Mouse (Mus musculus) hindbrain, embryonic 14.5 days (tissue): Measurements from ENCODE around the gene Tcf7l1. TPM values are rescaled to one million over a fixed set of nuclear protein-coding genes. Genes with fewer than 3 reads are reported as not detected.

Source experiments
- ATAC-seq: fragments of 200-750 bp; cut with Nextera tagmentation; 2 replicates; pipeline ENCODE4 v1.8.0; 2017; ENCODE audit warnings: moderate number of reproducible peaks, mild to moderate bottlenecking, moderate TSS enrichment, moderate library complexity; ENCODE audit not compliant: low FRiP score
- DNase-seq: peaks from one replicate; pipeline ENCODE4 v3.0.0-alpha.2; 2015; ENCODE audit warnings: low spot score
- H3K27ac ChIP-seq: fragments of 300-500 bp; sonication (generic); 2 replicates; pipeline ENCODE4 v1.5.1; 2014; ENCODE audit warnings: mild to moderate bottlenecking, moderate library complexity
- H3K27me3 ChIP-seq: fragments of 300-500 bp; sonication (generic); 2 replicates; pipeline ENCODE4 v1.6.1; 2014; ENCODE audit warnings: mild to moderate bottlenecking, low read length, mixed read lengths; ENCODE audit not compliant: control insufficient read depth, insufficient read depth
- H3K36me3 ChIP-seq: fragments of 300-500 bp; sonication (generic); replicated peaks from 2 replicates; pipeline ENCODE4 v1.6.1; 2014; ENCODE audit not compliant: control insufficient read depth, insufficient read depth
- H3K4me1 ChIP-seq: fragments of 300-500 bp; sonication (generic); replicated peaks from 2 replicates; pipeline ENCODE4 v1.6.1; 2014; ENCODE audit warnings: antibody characterized with exemption, low read length, mixed read lengths; ENCODE audit not compliant: control insufficient read depth, insufficient read depth
- H3K4me2 ChIP-seq: fragments of 300-500 bp; sonication (generic); replicated peaks from 2 replicates; pipeline ENCODE4 v1.6.1; 2014; ENCODE audit warnings: mild to moderate bottlenecking, moderate library complexity
- H3K4me3 ChIP-seq: fragments of 300-500 bp; sonication (generic); replicated peaks from 2 replicates; pipeline ENCODE4 v1.5.1; 2014; ENCODE audit warnings: mild to moderate bottlenecking, low read length
- H3K9ac ChIP-seq: fragments of 300-500 bp; sonication (generic); 2 replicates; pipeline ENCODE4 v1.6.1; 2014
- H3K9me3 ChIP-seq: fragments of 300-500 bp; sonication (generic); 2 replicates; pipeline ENCODE4 v1.6.1; 2016; ENCODE audit warnings: low read length; ENCODE audit not compliant: control insufficient read depth
- WGBS: fragments of 180-500 bp; shearing (Covaris S2); extraction: QIAGEN DNeasy Blood & Tissue Kit; methylation state at CpG from one replicate; pipeline ENCODE4 v1.1.7; 2014; 5-methylcytosine and 5-hydroxymethylcytosine counted together
- polyA plus RNA-seq: library from polyadenylated mRNA; unstranded; fragments of >200 nt; fragmentation: Nextera tagmentation; extraction: Ambion mirVana; gene quantifications from 2 replicates; pipeline ENCODE4 v1.2.1, GENCODE M21; 2014

Gene Tcf7l1
- polyA plus RNA-seq, 1 experiment from 2014 or later = 7.3 TPM

DNA sequence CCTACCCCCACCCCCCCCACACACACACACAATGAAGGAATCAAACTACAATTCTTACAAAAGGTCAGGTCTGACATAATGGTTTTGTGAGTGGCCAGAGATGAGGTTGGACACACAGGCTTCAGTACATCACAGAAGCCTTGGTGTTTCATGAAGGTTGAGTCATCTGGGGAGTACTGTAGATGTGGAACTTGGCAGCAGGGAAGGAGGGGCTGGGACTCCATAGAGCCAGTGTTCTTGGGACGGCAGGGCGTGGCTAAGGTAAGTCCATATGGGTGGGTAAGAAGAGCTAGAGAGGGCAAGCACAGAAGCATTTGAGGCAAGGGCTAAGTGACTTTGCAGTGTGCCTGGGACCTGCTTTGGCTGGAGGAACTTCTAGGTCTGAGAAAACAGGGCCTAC is 185.0 kb downstream of the Tcf7l1 start:
- no peaks in the 10 kb centered on the region for H3K9me3 ChIP-seq
- DNase-seq = no peak
- peaks cover 34% of the 10 kb centered on the region for H3K36me3 ChIP-seq
- H3K27ac ChIP-seq = no peak overlapping the region
- H3K9ac ChIP-seq = no peak overlapping the region
- H3K27me3 ChIP-seq = no peaks in the 10 kb centered on the region
- 85% methylated on average over 2 of the region's 2 CpGs for WGBS
- ATAC-seq = no peak
- peaks cover 1% of the 10 kb centered on the region; the same call in 1 of the 2 replicates for H3K4me1 ChIP-seq
- no peak overlapping the region for H3K4me2 ChIP-seq
- no peak overlapping the region for H3K4me3 ChIP-seq

DNA sequence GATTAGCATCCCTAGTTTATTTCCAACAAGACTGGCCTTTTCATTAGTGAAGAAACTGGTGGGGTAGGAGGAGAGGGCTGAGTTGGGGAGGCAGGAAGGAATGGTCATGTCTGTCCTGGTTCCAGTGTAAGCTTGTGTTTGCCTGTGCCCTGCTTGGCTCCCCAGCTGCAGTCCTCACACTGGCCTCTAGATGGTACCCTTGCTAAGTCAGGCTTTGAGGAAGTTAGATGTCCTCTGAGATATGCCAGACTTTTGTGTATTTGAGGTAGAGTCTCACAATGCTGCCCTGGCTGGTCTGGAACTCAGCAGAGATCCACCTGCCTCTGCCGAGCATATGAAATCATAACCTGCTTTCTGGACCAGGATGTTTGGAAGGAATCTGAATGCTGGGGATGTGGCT is 187.3 kb downstream of the Tcf7l1 start:
- no peak overlapping the region for H3K4me2 ChIP-seq
- peaks cover 15% of the 10 kb centered on the region; the same call in 1 of the 2 replicates for H3K4me1 ChIP-seq
- ATAC-seq (no peak), DNase-seq (peak; percentile 74)
- no peak overlapping the region for H3K27ac ChIP-seq
- 65% methylated on average over 1 of the region's 1 CpGs for WGBS
- H3K36me3 ChIP-seq = peaks cover 14% of the 10 kb centered on the region
- H3K27me3 ChIP-seq = no peaks in the 10 kb centered on the region
- no peak overlapping the region for H3K4me3 ChIP-seq
- no peaks in the 10 kb centered on the region for H3K9me3 ChIP-seq
- H3K9ac ChIP-seq = no peak overlapping the region

DNA sequence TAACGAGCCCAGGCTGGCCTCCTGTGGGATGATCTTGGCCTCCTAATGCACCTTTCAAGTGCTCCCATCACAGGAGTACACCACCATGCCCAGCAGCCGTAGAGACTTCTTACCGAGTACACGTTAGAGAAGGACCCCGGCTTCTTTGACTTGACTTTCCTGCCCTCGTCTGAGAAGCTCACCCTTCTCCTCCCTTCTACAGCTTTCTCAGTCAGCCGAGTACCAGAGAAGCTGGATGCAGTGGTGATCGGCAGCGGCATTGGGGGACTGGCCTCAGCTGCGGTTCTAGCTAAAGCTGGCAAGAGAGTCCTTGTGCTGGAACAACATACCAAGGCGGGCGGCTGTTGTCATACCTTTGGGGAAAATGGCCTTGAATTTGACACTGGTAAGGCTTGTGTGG is 188.3 kb downstream of the Tcf7l1 start:
- 87% methylated on average over 12 of the region's 12 CpGs for WGBS
- Histone ChIP-seq H3K9ac (no peak overlapping the region), H3K27ac (no peak overlapping the region), H3K9me3 (no peaks in the 10 kb centered on the region), H3K4me1 (peaks cover 15% of the 10 kb centered on the region; the same call in 1 of the 2 replicates), H3K4me2 (no peak overlapping the region), H3K27me3 (no peaks in the 10 kb centered on the region), H3K4me3 (no peak overlapping the region), H3K36me3 (peaks cover 4% of the 10 kb centered on the region; the same call in 1 of the 2 replicates)
- ATAC-seq (no peak), DNase-seq (no peak)

DNA sequence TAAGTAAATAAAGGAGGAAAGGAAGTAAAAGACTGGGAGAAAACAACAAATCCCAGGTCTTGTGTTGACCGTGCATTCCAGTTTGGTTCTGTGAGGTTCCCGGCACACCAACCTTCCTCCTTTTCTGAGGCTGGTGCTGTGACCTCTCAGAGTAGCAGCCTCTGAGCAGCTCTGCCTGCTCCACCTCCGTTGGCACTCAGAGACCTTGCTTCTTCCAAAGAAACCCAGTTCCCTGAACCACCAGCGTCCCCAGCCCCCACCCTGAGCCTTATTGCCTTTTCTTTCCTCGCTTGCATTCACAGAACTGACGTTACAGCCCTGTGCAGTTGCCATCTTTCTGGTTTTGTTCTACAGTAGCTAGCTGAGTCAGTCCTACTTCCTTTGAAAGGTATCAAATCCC is 188.8 kb downstream of the Tcf7l1 start:
- Histone ChIP-seq H3K27ac (no peak overlapping the region), H3K4me1 (peaks cover 15% of the 10 kb centered on the region; the same call in 1 of the 2 replicates), H3K4me2 (no peak overlapping the region), H3K9ac (no peak overlapping the region), H3K36me3 (no peaks in the 10 kb centered on the region; the same call in 1 of the 2 replicates), H3K4me3 (no peak overlapping the region), H3K27me3 (no peaks in the 10 kb centered on the region), H3K9me3 (no peaks in the 10 kb centered on the region)
- DNase-seq (no peak), ATAC-seq (no peak)
- 81% methylated on average over 6 of the region's 6 CpGs for WGBS

DNA sequence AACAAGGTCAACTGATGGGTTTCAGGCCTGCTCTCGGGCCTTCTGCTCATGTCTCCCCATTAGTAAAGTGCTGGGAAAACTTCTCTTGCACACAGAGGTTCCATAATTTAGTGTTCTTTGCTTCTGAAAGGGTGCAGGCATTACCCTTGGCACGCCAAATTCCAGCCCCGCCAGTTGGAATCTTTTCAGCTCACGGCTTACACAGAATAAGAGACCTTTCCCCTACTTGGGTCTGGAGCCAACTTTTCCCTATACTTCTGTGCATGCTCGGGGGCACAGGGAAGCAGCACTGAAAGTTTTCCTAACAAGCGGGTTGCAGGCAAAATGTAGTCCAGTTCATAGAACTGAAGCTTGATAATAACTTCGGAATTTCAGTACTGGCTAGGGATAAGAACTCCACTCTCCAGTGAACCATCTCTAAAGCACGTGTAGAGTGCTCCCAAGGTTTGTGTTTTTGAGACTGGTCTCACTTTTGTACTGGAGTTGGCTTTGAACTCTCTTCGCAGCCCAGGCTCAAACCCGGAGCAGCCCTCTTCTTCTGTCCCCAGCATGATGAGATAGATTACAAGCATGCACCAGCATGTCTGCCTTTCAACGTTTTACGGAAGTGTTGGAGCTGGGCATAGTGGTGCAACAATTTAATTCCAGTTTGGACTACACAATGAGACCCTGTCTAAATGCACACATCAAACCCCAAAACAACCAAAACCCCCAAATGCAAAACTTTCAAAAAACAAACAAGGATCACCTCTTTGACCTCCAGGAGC is 190.1 kb downstream of the Tcf7l1 start:
- no peaks in the 10 kb centered on the region for H3K27me3 ChIP-seq
- peak overlapping the region; percentile 59 for H3K4me3 ChIP-seq
- peaks cover 15% of the 10 kb centered on the region; the same call in 1 of the 2 replicates for H3K4me1 ChIP-seq
- H3K4me2 ChIP-seq = peak overlapping the region; percentile 81
- no peaks in the 10 kb centered on the region for H3K36me3 ChIP-seq
- H3K9me3 ChIP-seq = no peaks in the 10 kb centered on the region
- H3K27ac ChIP-seq = peak overlapping the region; percentile 67; the same call in 1 of the 2 replicates
- DNase-seq (peak; percentile 36), ATAC-seq (peak; percentile 6; the same call in 1 of the 2 replicates)
- peak overlapping the region; percentile 70 for H3K9ac ChIP-seq
- 49% methylated on average over 12 of the region's 12 CpGs for WGBS

DNA sequence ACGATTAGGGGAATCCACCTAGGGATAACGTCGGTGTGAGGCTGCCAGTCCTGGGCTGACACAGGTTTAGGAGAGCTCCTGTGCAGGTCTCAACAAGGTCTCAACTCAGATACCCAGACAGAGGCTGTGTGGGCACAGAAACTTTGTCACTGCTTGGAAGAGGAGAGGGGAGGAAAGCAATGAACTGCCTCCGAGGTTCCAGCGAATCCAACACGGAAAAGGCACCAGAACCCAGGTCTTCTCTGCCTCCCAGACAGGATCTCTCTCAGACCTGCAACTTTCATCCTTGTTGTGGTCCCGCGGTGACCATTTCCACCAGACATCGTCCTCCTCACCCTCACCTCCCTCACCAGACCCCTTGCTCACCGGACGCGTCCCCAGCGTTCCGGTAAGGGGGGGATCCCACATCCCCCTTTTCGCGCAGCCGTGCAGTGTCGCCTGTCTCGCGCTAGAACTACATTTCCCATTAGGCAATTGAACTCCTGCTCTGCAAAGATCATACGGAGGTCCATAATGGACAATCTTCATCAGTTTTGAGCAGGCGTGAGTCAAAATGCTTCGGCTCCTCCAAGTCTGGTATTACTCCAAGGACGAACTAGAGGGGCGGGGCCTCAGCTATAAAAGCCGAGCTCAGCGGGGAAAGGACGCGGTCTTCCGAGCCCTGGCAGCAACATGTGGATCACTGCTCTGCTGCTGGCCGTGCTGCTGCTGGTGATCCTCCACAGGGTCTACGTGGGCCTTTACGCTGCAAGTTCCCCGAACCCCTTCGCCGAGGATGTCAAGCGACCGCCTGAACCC is 190.9 kb downstream of the Tcf7l1 start, which contains the start of the genes Elmod3 and Retsat:
Elmod3 (minus strand) TSS at position 458 of the 798 bp plus-strand sequence.
Retsat (plus strand) TSS at position 520 of the 798 bp plus-strand sequence.
- peak; percentile 93 for ATAC-seq
- H3K9me3 ChIP-seq = no peaks in the 10 kb centered on the region
- H3K4me1 ChIP-seq = peaks cover 15% of the 10 kb centered on the region; the same call in 1 of the 2 replicates
- under 1% methylated on average over 38 of the region's 38 CpGs for WGBS
- H3K36me3 ChIP-seq = no peaks in the 10 kb centered on the region
- no peaks in the 10 kb centered on the region for H3K27me3 ChIP-seq
- H3K9ac ChIP-seq = peak within 1 kb of the TSS; percentile 70
- peak within 1 kb of the TSS; percentile 81 for H3K4me2 ChIP-seq
- H3K4me3 ChIP-seq = peak within 1 kb of the TSS; percentile 59
- peak within 1 kb of the TSS; percentile 67 for H3K27ac ChIP-seq
- DNase-seq = peak; percentile 94

DNA sequence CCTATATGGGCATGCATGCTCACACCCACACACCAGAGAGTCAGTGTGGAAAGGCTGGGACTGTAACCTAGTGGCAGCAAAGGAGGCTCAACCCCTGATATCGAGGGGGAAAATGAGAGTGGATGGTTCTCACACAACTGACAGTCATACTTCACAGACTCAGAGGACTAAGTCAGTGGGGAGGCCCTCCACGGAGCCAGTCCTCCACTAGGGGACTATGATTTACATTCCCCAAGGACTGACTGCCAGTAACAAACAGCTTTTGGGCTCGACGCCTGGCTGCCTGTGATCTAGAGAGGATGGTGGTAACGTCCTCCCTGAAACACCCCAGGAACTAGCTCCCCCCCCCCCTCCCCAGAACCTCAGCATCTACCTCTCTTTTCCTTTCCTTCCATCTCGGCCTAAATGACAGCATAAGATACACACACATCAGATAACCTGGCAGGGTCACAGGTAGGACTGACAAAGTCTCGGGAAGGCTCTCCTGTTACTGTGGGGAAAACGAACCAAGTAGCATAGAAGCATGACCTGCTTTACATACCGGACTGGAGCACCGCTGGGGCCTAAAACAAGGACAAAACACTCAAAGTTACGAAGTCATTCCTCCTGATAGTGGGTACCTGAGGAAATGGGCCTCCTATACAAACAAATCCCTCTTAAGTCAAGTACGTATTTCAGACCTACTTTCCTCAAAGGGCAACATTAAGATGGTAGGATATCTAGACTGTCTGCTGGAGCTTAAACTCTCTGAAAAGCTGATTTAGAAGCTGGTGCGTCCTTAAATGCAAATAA is 191.8 kb downstream of the Tcf7l1 start:
- ATAC-seq (no peak), DNase-seq (no peak)
- Histone ChIP-seq H3K36me3 (no peaks in the 10 kb centered on the region), H3K9ac (peak overlapping the region; percentile 70), H3K4me2 (peak overlapping the region; percentile 81), H3K4me1 (peaks cover 15% of the 10 kb centered on the region; the same call in 1 of the 2 replicates), H3K9me3 (no peaks in the 10 kb centered on the region), H3K4me3 (peak overlapping the region; percentile 59), H3K27ac (no peak overlapping the region), H3K27me3 (no peaks in the 10 kb centered on the region)
- WGBS = 52% methylated on average over 13 of the region's 13 CpGs

DNA sequence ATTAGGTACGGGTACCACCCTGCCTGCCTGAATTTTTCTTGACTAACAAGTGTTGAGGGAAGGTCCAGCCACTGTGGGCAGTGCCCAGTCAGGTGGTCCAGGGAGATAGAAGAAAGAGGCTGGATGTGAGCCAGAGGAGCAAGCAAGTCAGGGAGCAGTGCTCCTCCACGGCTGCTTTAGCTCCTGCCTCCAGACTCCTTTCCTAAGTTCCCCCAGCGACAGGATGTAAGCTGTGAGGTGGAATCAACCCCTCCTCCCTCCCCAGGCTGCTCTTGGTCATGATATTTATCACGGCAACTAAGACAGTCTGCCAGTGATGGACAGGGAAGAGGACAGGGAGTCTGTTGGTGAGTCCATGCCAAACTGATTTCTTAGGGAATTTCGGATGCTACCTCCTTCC is 195.1 kb downstream of the Tcf7l1 start:
- ATAC-seq (no peak), DNase-seq (no peak)
- no peaks in the 10 kb centered on the region for H3K36me3 ChIP-seq
- peaks cover 12% of the 10 kb centered on the region; the same call in 1 of the 2 replicates for H3K4me1 ChIP-seq
- no peak overlapping the region for H3K4me3 ChIP-seq
- no peak overlapping the region for H3K9ac ChIP-seq
- WGBS = 76% methylated on average over 5 of the region's 5 CpGs
- no peaks in the 10 kb centered on the region for H3K9me3 ChIP-seq
- no peak overlapping the region for H3K4me2 ChIP-seq
- no peak overlapping the region for H3K27ac ChIP-seq
- no peaks in the 10 kb centered on the region for H3K27me3 ChIP-seq
